Mouse (Mus musculus) heart, adult 2 months (tissue): ENCODE measurements around the gene Pld5. TPM values are rescaled to one million over a fixed set of nuclear protein-coding genes. Genes with fewer than 3 reads are reported as not detected.

Experiments
- DNase-seq, 2 experiments: peaks; one replicate each; pipeline ENCODE4 v3.0.0; 2021
- H3K27ac ChIP-seq: fragments of 200-600 bp; 2 replicates; pipeline ENCODE4 v1.8.1; 2022
- H3K27me3 ChIP-seq: fragments of 200-500 bp; 2 replicates; pipeline ENCODE4 v1.6.1; 2012; ENCODE audit warnings: mild to moderate bottlenecking, low read length, inconsistent platforms, mixed read lengths; ENCODE audit not compliant: control insufficient read depth, insufficient read depth
- H3K36me3 ChIP-seq: fragments of 200-500 bp; 2 replicates; pipeline ENCODE4 v1.6.1; 2012; ENCODE audit warnings: low read length, inconsistent platforms; ENCODE audit not compliant: control insufficient read depth, insufficient read depth
- H3K4me1 ChIP-seq: fragments of 200-500 bp; 2 replicates; pipeline ENCODE4 v1.6.1; 2011; ENCODE audit warnings: low read length; ENCODE audit not compliant: control insufficient read depth, insufficient read depth
- H3K4me3 ChIP-seq: fragments of 200-600 bp; 2 replicates; pipeline ENCODE4 v1.8.1; 2022
- H3K79me2 ChIP-seq: fragments of 200-500 bp; replicated peaks from 2 replicates; pipeline ENCODE4 v1.6.1; 2012; ENCODE audit warnings: mild to moderate bottlenecking, inconsistent platforms, low read length, moderate library complexity, mixed read lengths; ENCODE audit not compliant: control insufficient read depth, insufficient read depth
- H3K9ac ChIP-seq: fragments of 200-500 bp; 2 replicates; pipeline ENCODE4 v1.6.1; 2012; ENCODE audit warnings: low read depth, mild to moderate bottlenecking, control low read depth, inconsistent platforms, low read length, mixed read lengths
- CTCF ChIP-seq: fragments of 200-600 bp; IDR thresholded peaks from 2 replicates; pipeline ENCODE4 v1.8.1; 2022; ENCODE audit warnings: antibody characterized with exemption, mild to moderate bottlenecking, moderate library complexity
- EP300 ChIP-seq: fragments of 200-500 bp; IDR thresholded peaks from 2 replicates; pipeline ENCODE4 v1.6.1; 2011; ENCODE audit warnings: low read depth, low read length, control low read depth; ENCODE audit not compliant: insufficient read depth
- POLR2A ChIP-seq: fragments of 200-500 bp; IDR thresholded peaks from 2 replicates; pipeline ENCODE4 v1.6.1; 2011; ENCODE audit warnings: mild to moderate bottlenecking, low read depth, low read length, control low read depth; ENCODE audit not compliant: insufficient read depth
- WGBS: fragments of 180-500 bp; shearing (Covaris S2); methylation state at CpG from one replicate; pipeline ENCODE4 v1.1.7; 2018; 5-methylcytosine and 5-hydroxymethylcytosine counted together
- intact Hi-C: fragments of 180-260 bp; cut with DNase I; formaldehyde crosslinking; loops from one replicate; pipeline ENCODE4 v1.15.1; 2025
- polyA plus RNA-seq: library from polyadenylated mRNA; depleted of rRNA; stranded (reverse); fragments of >200 nt; gene quantifications from 2 replicates; pipeline ENCODE4 v1.2.3, GENCODE M21; 2012
- total RNA-seq, 2 experiments: library from RNA; stranded (reverse); gene quantifications; 2 replicates each; pipeline ENCODE4 v1.2.3; 2021

Pld5 gene
- total and polyA plus RNA-seq, 3 experiments, result 0.08 to 0.11 TPM; not detected in 1

DNA sequence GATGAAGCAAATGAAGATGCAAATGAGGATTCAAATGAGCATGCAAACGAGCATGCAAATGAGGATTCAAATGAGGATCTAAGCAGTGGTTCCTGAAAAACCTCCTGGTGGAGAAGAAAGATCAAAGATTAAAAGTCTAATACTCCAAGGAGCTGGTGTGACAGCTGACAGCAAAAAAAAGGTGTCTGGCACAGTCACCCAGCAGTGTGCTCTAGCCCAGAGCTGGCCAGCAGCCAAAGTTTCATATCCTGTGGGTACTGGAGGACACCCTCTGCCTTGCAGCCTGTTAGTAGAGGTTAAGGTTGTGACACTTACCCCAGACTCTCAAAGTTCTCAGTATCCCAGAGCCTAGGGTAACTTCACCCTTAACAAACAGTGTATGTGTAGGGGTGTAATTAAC lies 199.7 kb downstream of the Pld5 start:
- Histone ChIP-seq H3K27ac (no peak overlapping the region), H3K79me2 (no peaks in the 10 kb centered on the region), H3K4me1 (peaks cover 3% of the 10 kb centered on the region), H3K4me3 (no peak overlapping the region), H3K36me3 (peaks cover 2% of the 10 kb centered on the region; the same call in 1 of the 2 replicates), H3K27me3 (no peaks in the 10 kb centered on the region), H3K9ac (no peak overlapping the region)
- intact Hi-C loops, result no loop called here
- peak; percentile 41 to 63 for DNase-seq
- 50% methylated on average over 1 of the region's 1 CpGs for WGBS
- TF ChIP-seq POLR2A, result no peak
- no peak for TF ChIP-seq CTCF
- TF ChIP-seq EP300, result no peak

DNA sequence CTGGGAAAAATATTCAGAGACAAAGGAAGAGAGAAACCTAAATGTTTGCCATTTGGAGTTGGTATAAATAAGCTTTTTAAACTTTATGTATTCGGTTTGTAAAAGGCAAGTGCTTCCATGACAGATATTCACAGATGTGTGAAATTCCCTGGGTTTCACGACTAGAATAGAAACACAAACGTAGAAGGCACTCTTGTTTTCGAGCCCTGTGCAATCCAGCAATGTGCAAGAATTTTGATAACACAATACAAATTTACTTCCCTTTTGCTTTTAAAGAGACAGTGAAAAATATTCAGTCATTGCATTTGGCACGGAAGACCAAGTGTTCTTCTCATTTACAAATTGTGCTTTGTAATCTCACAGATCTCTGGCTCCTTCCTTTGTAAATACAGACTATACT lies 200.6 kb downstream of the Pld5 start:
- Histone ChIP-seq H3K27me3 (no peaks in the 10 kb centered on the region), H3K36me3 (peaks cover 2% of the 10 kb centered on the region; the same call in 1 of the 2 replicates), H3K27ac (no peak overlapping the region), H3K9ac (no peak overlapping the region), H3K4me3 (no peak overlapping the region), H3K4me1 (peaks cover 3% of the 10 kb centered on the region), H3K79me2 (no peaks in the 10 kb centered on the region)
- intact Hi-C loops, result no loop called here
- 14% methylated on average over 5 of the region's 5 CpGs for WGBS
- DNase-seq, result no peak
- TF ChIP-seq CTCF (no peak), EP300 (no peak), POLR2A (no peak)

DNA sequence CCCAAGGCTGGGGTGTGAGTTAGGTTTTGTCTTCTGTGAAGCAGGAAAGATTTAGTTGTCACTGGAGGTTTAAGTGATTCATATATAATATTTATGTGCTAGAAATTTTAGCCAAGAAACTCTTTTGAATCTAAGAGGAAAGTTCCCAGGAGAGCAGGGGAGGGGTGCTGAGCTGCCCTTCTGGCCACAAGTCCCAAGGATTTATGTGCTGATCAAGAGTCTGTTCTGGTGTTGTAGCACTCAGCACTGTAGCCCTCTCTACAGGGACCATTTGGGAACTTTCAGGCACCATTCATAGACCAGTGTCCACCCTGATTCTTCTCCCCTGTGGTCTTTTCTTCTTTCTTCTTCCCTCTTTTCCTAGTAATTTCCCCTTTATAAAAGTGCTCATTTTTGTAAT lies 209.8 kb downstream of the Pld5 start:
- intact Hi-C loops, result no loop called here
- H3K79me2 ChIP-seq, result no peaks in the 10 kb centered on the region

DNA sequence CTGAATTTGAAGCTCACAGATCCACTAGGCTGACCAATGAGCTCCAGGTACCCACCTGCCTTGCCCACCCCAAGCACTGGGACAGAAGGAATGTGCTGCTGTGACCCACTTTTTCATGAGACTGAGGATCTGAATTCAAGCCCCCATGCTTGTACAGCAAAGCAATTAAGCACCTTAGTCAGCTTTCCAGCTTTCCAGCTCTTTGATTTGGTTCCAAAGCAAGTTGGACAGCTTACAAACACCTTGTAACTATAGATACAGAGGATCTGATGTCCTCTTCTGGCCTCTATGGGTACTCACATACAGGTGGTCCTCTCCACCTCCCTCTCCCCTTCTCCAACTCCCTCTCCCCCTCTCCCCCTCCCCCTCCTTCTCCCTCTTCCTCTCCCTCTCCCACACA lies 210.6 kb downstream of the Pld5 start:
- Histone ChIP-seq H3K36me3 (no peaks in the 10 kb centered on the region), H3K27ac (no peak overlapping the region), H3K9ac (no peak overlapping the region), H3K4me1 (no peaks in the 10 kb centered on the region), H3K4me3 (no peak overlapping the region), H3K27me3 (no peaks in the 10 kb centered on the region), H3K79me2 (no peaks in the 10 kb centered on the region)
- intact Hi-C loops, result no loop called here
- no peak for TF ChIP-seq POLR2A
- no peak for TF ChIP-seq EP300
- TF ChIP-seq CTCF, result no peak
- no peak for DNase-seq

More for the DNA sequence above, 209.8 kb downstream of the Pld5 start:
- Histone ChIP-seq H3K27ac (no peak overlapping the region), H3K36me3 (no peaks in the 10 kb centered on the region), H3K4me1 (no peaks in the 10 kb centered on the region), H3K9ac (no peak overlapping the region), H3K27me3 (no peaks in the 10 kb centered on the region), H3K4me3 (no peak overlapping the region)
- DNase-seq, result no peak
- no peak for TF ChIP-seq CTCF
- TF ChIP-seq EP300, result no peak
- TF ChIP-seq POLR2A, result no peak

DNA sequence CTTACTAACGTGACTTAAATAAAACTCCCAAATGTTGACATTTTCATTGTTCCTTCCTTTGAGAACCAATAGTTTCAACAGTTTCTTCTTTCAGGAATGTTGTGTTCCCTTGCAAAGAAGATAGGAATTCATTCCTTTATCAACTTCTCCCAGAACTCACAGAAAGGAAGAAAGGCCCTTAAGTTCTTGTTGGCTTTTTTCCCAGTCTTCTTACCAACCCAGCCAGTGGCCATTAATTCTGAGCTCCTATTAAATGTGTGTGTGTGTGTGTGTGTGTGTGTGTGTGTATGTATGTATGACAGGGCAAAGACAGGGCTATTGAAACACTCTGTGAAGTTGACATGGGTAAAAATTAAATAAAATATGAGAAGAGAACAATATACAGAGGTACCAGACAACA lies 221.5 kb downstream of the Pld5 start:
- no peak for DNase-seq
- no peaks in the 10 kb centered on the region for H3K4me1 ChIP-seq
- no peaks in the 10 kb centered on the region for H3K79me2 ChIP-seq
- H3K9ac ChIP-seq, result no peak overlapping the region
- 24% methylated on average over 1 of the region's 1 CpGs for WGBS
- intact Hi-C loops, result no loop called here
- TF ChIP-seq EP300, result no peak
- TF ChIP-seq CTCF, result no peak
- H3K36me3 ChIP-seq, result no peaks in the 10 kb centered on the region
- H3K27me3 ChIP-seq, result no peaks in the 10 kb centered on the region
- no peak overlapping the region for H3K27ac ChIP-seq
- H3K4me3 ChIP-seq, result no peak overlapping the region

DNA sequence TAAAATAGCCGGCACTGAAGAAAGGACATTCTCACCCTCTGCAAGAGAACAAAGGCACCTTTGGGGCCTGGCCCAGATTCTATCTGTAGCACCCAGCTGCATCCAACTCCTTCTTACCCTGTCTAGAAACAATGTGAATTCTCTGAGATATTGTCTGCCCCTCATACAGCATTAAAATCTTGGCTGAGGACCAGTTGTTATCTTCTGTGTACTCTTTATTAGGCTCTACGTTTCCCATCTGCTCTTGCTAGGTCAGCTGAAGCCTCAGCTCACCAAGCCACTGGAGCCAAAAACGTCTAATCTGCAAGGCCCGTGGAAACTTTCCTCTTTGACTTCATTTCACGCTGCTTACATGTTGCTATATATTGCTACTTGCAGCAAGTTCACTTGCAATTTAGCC lies 228.1 kb downstream of the Pld5 start:
- H3K4me3 ChIP-seq, result no peak overlapping the region
- DNase-seq, result no peak
- no peak overlapping the region for H3K27ac ChIP-seq
- no peak overlapping the region for H3K9ac ChIP-seq
- no peaks in the 10 kb centered on the region for H3K79me2 ChIP-seq
- H3K27me3 ChIP-seq, result no peaks in the 10 kb centered on the region
- intact Hi-C loops, result no loop called here
- 11% methylated on average over 5 of the region's 5 CpGs for WGBS
- no peaks in the 10 kb centered on the region; the same call in 1 of the 2 replicates for H3K36me3 ChIP-seq
- H3K4me1 ChIP-seq, result no peaks in the 10 kb centered on the region
- no peak for TF ChIP-seq EP300
- no peak for TF ChIP-seq POLR2A
- no peak for TF ChIP-seq CTCF

DNA sequence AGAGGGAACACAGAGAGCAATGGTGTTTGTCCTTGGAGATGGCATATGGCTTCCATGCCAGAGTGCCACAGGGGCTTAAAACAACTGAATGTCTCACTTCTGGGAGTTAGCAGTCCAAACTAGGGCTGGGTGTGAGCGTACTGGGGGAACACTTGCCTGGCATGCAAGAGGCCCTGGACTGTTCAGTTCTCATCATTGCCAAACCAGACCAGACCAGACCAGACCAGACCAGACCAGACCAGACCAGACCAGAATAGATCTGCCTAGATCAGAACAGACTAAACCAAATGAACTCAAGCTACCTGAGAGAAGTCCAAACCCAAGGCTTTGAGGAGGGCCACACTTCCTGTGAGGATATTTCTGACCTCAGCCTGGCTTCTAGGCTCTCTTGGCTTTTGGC lies 228.7 kb downstream of the Pld5 start:
- H3K4me1 ChIP-seq, result no peaks in the 10 kb centered on the region
- DNase-seq, result no peak
- H3K4me3 ChIP-seq, result no peak overlapping the region
- 76% methylated on average over 1 of the region's 1 CpGs for WGBS
- intact Hi-C loops, result no loop called here
- H3K9ac ChIP-seq, result no peak overlapping the region
- no peaks in the 10 kb centered on the region; the same call in 1 of the 2 replicates for H3K36me3 ChIP-seq
- H3K27me3 ChIP-seq, result no peaks in the 10 kb centered on the region
- H3K79me2 ChIP-seq, result no peaks in the 10 kb centered on the region
- H3K27ac ChIP-seq, result no peak overlapping the region
- TF ChIP-seq CTCF (no peak), POLR2A (no peak), EP300 (no peak)
